Comparison of ENCODE assay signal across 8 mouse cellular contexts in genomic region chr2:167537476-167538297, GRCm38 (mm10). TPM values are rescaled to one million over a fixed set of nuclear protein-coding genes. Genes with fewer than 3 reads are reported as not detected.
DNase-seq lines count a peak whose midpoint lies in the region; ATAC-seq and TF ChIP-seq lines count a peak whose summit lies in the region.

Snai1 (plus strand) TSS chr2:167538195.

- peak within 1 kb of the TSS; percentile 21 for H3K4me3 ChIP-seq in cortical plate, adult 2 months (ENCODE audit: insufficient read depth, low read length)

- peak; percentile 24; the same call in 1 of the 2 replicates for TF ChIP-seq POLR2A in cortical plate, adult 2 months (IDR thresholded peaks at IDR 0.05; ENCODE audit: extremely low read depth, insufficient read depth, low read length)

- H3K27ac ChIP-seq in cortical plate, adult 2 months (ENCODE audit: insufficient read depth, low read length) = no peak within 1 kb of the TSS

- H3K4me1 ChIP-seq in cortical plate, adult 2 months (ENCODE audit: control insufficient read depth, insufficient read depth, low read length) = no peaks in the 10 kb centered on the region

- peak; percentile 86 for ATAC-seq in activated CD4-positive, CD25-positive, alpha-beta regulatory T cell, adult 4 months
- ATAC-seq in megakaryocyte progenitor cell, adult 5-6 weeks (replicated peaks; ENCODE audit: poor library complexity) = peak; percentile 93

- TF ChIP-seq CTCF in cortical plate, adult 2 months (IDR thresholded peaks at IDR 0.05; ENCODE audit: extremely low read depth, insufficient read depth, low read length) = peak; percentile 41

- peak; percentile 93 to 96 for DNase-seq in gastrocnemius, adult 8-10 months (ENCODE audit: low spot score in 2 of 2)
- peak; percentile 87 for DNase-seq in hindlimb bud, embryonic 11.5 days (ENCODE audit: extremely low spot score, low read depth, low spot score)
- peak; percentile 60 to 74 for DNase-seq in left cerebral cortex, adult 8-10 months (ENCODE audit: low spot score in 2 of 2)
- peak; percentile 83 for DNase-seq in right cerebral cortex, postnatal 14 days
- peak; percentile 81 to 93 for DNase-seq in urinary bladder, postnatal 36 days (ENCODE audit: low spot score in 2 of 2)

RNA-seq across cellular contexts. Expression of gene Snai1, which starts in this region (rescaled TPM):
- not detected for polyA plus RNA-seq in activated CD4-positive, CD25-positive, alpha-beta regulatory T cell, adult 4 months (2017; shearing (Covaris generic))
- 1.4 and 1.8 TPM in 2 replicates for polyA plus RNA-seq in cortical plate, adult 2 months (2012; rRNA removed)
- total RNA-seq in gastrocnemius, adult 8-10 months (2022) = under 1 TPM; 0.24 to 0.94 (median 0.65) TPM
- total RNA-seq in left cerebral cortex, adult 8-10 months (2022) = under 1 TPM; 0.48 to 0.93 (median 0.70) TPM
- not detected in 2 replicates for total RNA-seq in megakaryocyte progenitor cell, adult 5-6 weeks (2015)
- total RNA-seq in megakaryocyte progenitor cell, adult 5-6 weeks (2017) = 0.33 and 0.44 TPM in 2 replicates

Comparison
In these comparisons a context has a peak if more than half of its experiments do, and no peak if none do; other contexts are left out.
1. Peak in ATAC-seq in activated CD4-positive, CD25-positive, alpha-beta regulatory T cell, adult 4 months; RNA of the gene not detected or under 1 TPM.
2. Peak in DNase-seq in gastrocnemius, adult 8-10 months; RNA of the gene not detected or under 1 TPM.
3. Peak in DNase-seq in left cerebral cortex, adult 8-10 months; RNA of the gene not detected or under 1 TPM.
4. Peak in ATAC-seq in megakaryocyte progenitor cell, adult 5-6 weeks; RNA of the gene not detected or under 1 TPM.